Mouse (Mus musculus) megakaryocyte-erythroid progenitor cell, adult 5-6 weeks (primary cell): ENCODE data around the gene Gse1. TPM values are rescaled to one million over a fixed set of nuclear protein-coding genes. Genes with fewer than 3 reads are reported as not detected.
A peak's percentile ranks its signal among the peaks of the same experiment; 100 is the strongest.

ENCODE experiments used
- ATAC-seq: replicated peaks from 2 replicates; pipeline ENCODE4 v1.8.0; 2016; ENCODE audit warnings: mild to moderate bottlenecking, inconsistent platforms; ENCODE audit not compliant: severe bottlenecking, poor library complexity, low FRiP score, low TSS enrichment
- total RNA-seq, 2 experiments: library from RNA; stranded (forward) in 1 of 2; stranded (reverse) in 1 of 2; fragments of 200-1000, 215-1000 nt in 1 of 2; fragments of >200 nt in 1 of 2; fragmentation: Nextera tagmentation in 1 of 2; gene quantifications; 2 replicates each; pipeline ENCODE4 v1.2.3; 2014 to 2017

Gene Gse1
- total RNA-seq, 2 experiments from 2014 or later, result 27.2 to 80.6 TPM

DNA sequence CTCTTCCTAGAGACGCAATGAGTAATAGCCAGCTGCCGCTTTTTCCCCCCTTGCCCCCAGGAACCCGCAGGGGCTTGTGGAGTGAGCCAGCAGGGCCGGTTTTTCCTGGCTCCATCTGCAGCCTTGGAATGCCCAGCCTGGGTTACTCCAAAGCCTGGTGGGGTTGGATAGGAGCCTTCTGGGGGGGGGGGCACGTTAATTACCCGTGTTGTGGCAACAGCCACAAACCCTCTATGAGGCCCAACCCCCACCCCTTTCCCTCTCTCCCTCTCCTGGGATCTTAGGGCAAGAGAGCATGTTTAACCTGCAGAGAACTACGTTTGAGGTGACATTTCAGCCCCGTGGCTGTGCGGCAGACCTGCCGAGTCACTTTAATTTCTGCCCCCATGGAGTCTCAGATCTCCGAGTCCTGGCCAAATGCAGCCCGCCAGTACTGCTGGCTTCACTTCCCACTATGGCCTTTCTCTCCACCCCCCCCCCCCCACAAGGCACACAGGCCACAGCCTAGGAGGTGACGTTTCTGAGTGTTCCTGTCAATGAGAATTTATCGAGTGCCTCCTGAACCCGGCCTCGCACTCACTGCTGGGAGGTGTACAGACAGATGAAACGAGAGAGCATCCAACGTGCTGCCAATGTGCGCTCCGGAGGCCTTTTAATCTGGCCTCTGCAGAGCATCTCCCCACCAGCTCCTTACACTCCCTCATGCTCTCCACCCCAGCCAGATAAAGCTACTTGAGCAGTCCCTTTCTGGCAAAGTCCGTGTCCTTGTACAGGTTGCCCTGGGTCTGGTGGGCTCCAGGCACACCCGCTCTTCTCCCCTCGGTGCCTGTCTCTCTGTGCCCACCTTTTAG is 311.7 kb downstream of the Gse1 start:
- ATAC-seq, result peak; percentile 75

DNA sequence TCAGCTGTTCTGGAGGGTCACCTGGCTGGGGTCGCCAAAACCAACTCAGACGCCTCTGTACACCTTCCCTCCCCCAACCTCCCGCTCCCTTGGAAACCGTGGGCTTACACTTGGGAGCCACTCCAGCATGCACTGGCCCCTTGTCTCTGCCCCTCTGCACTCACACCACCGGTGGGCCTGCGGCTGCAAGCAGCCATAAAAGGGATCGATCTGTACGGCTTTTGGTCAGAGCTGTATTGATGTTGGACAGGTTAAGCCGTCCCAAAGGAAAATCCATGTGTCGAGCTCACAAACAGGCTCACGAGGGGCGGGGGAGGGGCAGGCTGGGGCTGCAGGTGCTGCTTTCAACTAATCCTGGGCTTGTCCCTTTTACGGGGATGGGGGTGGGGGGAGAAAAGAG is 314.7 kb downstream of the Gse1 start:
- no peak for ATAC-seq

DNA sequence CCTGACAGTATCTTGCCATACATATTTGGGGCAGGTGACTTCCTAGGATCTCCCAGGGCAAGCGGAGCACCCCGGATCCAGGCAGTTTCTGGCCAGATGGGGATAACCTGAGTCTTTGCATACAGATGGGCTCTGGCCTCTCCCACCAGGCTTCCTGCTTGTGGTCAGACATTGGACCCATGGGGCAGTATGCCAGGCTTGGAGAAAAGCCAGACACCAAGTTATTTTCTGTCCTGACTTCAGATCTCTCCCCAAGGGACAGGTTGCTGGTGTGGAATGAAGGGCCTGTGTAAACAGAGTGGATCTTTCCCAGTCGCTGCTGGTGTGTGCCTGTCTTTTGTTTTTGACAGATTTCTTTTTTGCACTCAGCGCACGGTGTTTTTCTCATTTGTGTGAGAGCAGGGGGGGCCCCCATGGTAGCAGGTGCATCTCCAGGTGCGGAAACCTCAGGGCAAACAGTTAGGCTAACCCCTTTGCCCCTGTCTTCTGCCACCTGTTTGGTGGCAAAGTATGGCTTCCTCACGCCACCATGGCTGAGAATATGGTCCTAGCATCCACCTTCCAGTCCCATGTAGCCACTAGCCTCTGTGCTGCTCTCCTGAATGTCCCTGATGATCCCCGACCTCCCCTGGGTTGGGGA is 315.3 kb downstream of the Gse1 start:
- ATAC-seq, result no peak

DNA sequence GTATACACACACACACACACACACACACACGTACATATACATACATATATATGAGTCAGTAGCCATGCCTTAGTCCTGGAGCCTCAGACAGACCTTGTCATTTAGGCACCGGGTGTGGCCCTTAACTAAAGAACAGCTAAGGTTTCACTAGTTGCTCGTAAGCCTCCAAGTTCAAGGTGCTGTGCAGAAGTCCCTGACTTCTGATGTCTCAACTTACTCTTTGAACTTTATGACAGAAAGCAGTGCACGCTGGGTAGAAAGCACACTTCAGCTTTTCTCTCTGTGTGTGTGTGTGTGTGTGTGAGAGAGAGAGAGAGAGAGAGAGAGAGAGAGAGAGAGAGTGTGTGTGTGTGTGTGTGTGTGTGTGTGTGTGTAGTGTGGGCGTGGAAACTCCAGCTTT is 315.9 kb downstream of the Gse1 start:
- no peak for ATAC-seq

DNA sequence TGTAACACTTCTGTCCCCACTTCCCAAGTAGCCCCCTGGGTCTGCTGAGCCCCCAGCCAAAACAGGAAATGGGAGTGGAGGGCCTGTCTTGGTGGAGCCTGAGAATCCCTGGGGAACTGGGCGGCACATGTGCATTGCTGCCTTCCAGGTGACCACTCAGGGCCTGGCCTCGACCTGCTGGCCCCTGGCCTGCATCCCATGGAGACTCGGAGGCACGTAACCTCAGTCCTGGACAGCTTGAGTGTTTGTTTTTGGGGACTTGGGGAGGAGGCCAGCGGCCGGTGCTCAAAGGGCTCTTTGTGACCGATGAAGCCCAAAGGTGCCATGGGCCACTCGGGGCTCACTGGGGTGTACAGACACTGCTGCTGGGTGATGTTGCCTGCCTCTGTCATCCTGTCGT is 319.3 kb downstream of the Gse1 start:
- ATAC-seq, result no peak

DNA sequence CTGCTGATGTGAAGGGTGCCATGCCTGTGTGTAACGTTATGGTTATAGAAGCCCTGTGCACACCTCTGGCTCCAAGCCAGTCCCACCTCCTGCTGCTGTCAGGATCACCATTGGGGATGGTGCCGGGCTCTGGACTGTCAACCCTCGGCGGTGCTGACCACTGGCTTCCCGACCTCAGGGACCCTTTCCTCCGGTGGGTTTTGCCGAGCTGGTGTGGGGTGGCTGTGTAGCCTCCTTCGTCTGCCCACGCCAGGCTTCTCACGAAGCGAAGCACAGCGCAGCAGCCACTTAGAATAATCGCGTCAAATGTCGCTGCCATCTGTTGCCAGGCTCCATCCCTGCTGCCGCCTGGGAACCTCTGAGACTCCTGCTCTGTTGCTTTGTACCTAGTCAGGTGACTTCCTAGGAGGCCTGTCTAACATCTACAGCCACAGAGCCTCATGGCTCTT is 320.1 kb downstream of the Gse1 start:
- no peak for ATAC-seq

DNA sequence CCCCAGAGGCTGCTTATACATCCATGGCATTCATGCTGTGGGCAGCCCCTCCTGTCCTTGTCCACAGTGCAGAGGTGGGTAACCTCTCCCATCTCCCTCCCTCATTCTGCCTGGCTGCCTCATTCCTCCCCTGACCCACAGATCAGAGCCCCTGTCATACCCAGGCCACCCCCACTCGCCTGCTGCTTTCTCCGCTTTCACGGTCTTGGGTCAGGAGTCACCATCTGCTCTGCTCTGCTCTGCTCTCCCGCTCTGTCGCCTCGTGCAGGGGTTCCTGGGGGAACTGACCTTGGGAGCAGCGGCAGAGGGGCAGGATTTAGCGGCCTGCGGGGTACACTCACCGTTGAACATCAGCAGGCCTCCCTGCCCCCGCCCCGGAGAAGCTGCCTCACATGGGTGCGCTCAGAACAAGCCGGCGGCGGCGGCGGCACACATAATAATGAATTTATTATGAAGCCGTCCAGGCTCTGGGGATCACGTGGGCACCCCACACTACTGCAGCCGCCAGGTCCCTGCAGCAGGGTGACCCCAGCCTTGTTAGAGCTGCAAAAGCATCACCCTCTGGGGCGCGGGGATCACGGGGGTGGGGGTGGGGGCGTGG is 321.2 kb downstream of the Gse1 start:
- ATAC-seq, result no peak

DNA sequence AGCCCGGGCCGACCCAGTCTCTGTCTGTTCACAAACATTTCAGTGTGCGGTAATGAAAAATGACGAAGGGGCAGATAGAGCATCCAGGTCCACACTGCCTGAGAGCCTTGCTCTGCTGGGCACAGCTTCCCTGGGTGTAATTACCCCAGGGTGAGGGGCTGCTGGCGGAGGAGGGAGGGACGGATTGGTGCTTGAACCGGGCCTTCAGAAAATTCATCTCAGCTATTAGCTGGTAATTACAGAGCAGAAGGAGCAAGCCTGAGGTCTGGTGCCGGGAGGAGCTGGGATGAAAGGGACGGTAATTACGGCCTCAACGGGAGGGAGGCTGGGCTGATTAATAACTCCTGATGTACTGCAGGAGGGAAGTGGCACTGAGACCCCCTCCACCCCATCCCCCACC is 321.7 kb downstream of the Gse1 start:
- ATAC-seq, result no peak

DNA sequence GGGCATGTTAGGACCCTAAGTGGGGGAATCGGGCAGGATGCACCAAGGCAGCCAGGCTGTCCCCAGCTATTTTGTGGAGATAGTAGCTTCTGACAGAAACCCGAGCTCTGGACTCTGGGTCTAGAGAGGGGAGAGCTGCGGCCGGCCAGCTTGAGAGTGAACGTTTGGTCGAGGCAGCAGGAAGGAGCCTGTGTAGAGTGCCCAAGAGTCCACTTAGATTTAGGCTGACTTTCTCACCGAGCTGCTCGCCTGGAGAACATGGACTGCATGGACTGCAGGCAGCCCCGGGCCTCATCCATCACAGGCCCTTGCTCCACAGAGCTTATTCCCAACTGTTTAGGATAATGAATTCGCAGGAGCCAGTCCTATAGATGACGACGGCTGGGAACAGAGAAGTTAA is 322.2 kb downstream of the Gse1 start:
- no peak for ATAC-seq

DNA sequence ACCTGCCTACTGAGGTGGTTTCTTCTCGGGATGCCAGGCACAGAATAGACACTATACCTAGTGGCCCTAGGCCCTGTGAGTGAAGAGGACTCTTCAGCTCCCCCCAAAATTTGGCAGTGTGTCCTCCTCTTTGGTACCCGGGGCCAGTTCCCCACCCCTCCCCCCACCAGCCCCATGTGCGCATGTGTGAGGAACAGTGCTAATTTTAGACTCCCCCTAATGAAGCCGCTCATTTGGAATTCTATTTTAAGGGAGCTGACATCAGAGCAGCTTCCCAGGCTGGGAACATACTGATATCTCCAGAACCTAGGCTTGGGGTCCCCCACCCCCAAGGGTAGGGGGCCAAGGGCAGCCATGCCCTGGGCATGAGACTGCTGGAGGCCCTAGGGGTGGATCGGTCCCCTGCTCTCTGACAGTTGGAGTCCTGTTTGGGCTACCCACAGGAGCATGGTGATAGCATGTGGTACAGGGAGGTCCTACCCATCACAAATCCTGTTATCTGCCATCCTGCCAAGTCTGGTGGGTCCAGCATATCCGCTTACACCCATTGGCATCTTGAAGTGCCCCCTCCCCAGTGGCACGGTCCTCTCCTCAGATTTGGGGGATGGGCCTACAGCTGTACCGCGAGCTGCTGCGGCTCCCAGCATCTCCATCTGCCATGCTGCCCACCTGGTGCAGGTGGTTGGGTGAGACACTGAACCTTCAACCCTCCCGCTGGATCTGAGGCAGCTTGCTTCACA is 322.9 kb downstream of the Gse1 start:
- ATAC-seq, result no peak

DNA sequence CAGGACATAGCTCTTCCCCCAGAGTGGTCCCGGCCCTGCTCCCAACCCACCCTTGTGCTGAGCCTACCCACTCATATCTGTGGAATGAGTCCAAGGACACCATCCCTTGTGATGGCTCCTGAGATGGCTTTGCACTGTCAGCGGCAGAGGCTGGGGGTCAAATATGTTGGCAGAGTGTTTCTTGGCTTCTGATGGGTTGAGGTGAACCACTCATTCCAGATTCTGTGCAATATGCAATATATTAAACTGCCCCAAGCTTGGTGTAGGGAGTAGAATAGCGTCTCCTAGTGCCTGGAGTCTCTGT is 323.4 kb downstream of the Gse1 start:
- no peak for ATAC-seq

DNA sequence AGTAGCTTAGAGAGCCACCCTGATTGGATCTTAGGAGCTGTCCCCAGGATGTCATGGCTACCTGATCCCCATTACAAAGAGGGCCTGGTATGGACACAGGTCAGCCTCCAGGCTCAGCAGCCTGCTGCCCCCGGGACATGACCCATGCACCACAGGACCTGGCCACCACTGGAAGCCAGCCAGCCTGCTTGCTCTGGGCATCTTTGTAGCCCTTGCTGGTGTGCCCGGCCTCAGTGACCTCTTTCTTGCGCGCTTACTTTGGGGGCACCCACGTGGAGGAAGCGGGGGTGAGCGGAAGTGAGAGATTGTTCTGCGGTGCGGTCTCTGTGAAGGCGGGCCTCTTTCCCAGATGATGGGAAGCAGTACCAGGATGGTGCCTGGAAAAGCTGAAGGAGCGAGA is 324.3 kb downstream of the Gse1 start:
- no peak for ATAC-seq

DNA sequence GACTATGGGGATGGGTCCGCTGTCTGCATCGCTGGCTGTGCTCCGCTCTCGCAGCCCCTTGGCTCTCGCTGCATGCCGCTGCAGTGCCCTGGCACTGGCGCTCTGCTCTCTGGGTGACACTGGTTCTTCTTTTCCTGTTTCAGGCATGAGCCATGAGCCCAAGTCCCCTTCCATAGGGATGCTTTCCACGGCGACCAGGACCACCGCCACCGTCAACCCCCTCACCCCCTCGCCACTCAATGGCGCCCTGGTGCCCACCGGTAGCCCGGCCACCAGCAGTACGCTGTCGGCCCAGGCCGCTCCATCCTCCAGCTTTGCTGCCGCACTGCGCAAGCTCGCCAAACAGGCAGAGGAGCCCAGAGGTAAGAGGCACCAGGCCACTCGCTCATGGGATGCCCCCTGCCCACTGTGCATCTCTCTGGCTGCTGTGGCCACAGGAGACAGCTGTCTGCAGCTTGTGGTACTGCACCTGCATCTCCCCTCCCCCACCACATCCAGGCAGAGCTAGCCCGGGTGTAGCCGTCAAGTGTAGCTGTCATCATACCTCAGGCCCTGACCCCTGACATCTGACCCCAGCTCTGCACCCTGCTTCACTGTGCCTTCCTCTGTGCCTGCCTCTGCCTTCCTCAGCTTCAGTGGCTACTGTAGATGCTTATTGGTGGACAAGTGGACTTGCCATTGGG is 325.3 kb downstream of the Gse1 start:
- no peak for ATAC-seq

DNA sequence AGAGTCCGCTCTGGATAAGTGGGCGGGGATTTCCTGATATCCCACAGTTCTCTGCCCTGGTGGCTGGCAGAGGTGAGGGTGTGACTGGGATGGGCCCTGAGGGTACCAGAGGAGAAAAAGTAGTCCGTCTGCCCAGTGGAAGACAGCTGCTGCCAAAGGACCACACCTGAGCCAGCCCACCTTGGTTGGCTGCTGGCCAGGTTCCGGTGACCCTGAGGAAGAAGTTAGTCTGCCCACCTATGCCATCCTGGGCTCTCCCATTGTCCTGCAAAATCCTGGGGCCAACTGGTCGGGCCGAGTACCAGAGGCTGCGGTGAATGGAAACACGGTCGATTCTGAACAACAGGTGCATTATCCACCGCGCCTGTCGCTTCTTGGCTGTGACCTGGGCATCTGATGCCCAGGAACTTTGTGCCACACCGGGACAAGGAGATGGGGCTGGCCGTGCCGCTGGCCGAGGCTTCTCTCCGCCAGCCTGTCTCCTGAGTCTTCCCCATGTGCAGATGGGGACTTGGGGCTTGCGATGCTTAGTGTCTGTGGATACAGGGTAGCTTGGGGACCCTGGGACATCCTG is 326.3 kb downstream of the Gse1 start:
- ATAC-seq, result no peak

DNA sequence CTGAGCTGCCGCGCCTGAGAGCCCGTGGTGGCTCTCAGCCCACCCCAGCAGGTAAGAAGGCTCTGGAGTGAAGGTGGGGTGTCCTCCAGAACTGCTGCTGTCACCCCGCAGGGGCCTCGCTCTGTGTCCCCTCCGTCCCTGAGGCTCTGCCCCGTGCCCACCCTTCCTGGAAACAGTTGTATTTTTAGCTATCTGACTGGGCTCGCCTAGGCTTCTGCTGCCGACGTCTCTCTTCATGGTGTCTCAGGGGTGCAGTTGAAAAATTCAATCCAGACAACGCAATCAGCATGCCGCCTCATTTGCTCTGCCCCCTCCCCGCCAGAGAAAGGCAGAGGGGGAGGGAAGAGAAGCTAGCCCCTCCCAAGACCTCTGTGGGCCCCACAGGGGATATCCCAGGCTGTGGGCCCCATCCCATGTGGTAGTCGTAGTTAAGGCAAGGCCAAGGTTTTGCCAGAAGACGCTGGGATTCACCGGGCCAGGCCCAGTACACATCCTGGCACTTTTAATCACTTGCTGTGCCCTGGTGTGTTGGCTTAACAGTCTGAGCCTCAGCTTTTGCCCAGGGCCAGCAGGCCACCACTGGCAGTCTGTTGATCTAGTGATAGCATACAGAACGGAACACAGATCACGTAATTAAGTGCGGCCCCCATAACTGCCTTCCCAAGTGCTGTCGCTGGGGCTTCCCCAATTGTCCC is 328.1 kb downstream of the Gse1 start:
- no peak for ATAC-seq

DNA sequence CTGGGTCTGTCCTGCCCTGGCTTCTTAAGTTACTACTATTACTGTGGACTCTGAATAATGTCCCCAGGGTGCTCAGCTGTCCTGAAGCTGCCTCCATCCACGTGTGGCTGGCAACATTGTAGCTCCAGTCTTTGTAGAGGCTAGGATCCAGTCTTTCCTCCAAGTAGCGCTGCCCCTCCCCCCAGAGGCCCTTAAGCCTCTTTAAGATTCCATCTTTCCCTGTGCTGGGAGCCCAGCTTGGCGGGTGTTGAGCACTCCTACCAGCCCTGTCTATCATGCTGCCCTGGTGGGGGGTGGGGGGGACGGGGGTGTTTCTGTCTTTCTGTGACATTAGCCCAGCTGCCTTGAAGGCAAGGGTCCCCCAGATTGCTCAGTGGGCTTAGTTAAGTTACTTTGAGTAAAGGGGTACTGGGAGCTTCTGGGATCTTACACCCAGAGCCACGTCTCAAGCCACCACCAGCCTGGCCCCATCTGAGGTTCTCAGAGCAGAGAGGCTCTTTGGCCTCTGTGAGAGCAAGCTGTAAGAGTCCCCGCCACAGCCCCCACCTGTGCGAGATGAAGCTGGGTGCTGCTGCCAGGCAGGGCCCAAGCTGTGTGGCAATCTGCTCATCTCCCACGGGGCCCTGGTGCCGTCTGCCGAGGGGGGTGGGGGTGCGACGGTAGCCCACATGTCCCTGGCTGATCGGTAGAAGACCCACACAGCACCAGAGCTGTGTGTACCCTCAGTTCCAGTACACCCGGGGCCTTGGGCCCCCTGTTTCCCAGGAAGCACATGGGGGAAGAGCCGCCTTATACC is 329.1 kb downstream of the Gse1 start:
- no peak for ATAC-seq

DNA sequence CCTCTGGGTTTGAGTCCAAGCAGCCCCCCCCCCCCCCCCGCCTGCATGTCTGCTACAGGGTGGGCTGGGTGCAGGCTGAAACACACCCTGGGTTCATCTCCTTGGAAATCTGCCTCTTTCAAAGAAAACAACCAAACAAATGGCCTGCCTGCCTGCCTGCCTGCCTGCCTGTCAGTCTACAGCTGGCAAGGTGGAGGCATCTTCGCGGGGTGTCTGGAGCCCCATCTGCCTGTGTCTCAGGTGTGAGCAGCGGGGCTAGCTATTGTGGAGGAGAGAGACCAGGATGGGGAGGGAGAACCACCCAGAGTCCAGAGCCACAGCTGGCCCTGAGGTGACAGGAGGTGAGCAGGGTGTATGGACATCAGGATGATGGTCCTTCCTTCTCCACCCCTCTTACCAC is 329.9 kb downstream of the Gse1 start:
- no peak for ATAC-seq

DNA sequence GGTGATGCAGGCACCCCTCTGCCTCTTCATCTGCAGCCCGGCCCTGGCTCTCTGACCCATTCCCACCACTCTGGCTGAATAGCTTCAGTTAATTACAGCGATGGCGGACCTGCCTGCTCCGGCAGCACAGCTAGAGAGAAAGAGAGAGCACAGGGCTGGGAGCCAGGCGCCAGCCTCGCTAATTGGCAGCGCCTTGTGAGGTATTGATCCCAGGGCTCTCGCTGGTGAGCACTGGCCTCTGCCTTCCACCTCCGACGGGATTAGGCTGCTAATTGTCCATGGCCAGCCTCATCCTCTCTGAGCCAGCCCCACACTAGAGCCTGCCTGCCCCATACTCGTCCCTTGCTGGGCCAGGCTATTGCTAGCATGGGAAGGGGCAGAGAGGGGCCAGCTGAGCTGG is 331.4 kb downstream of the Gse1 start:
- no peak for ATAC-seq
